ENCODE assay signal across 10 mouse cellular contexts in genomic region chr3:94601959-94602358, GRCm38 (mm10). TPM values are rescaled to one million over a fixed set of nuclear protein-coding genes. Genes with fewer than 3 reads are reported as not detected.
DNase-seq lines count a peak whose midpoint lies in the region; ATAC-seq and TF ChIP-seq lines count a peak whose summit lies in the region.
"Had no signal": no experiment of that assay in that cellular context is flagged by ENCODE, and none has a peak within 500 bp of the region (broad histone marks: within the 10 kb centered on the region; RNA-seq: fewer than 3 reads in every experiment).

No protein-coding gene starts in this region.

- no peaks in the 10 kb centered on the region for H3K36me3 ChIP-seq in kidney, embryonic 14.5 days (ENCODE audit: control insufficient read depth, insufficient read depth, low read length)
- H3K36me3 ChIP-seq in G1E (replicated peaks) = no peaks in the 10 kb centered on the region
- H3K36me3 ChIP-seq in midbrain, embryonic 16.5 days (ENCODE audit: control insufficient read depth, insufficient read depth, low read length) = no peaks in the 10 kb centered on the region
- H3K36me3 ChIP-seq: embryonic facial prominence, embryonic 15.5 days had no signal

- no peaks in the 10 kb centered on the region for H3K27me3 ChIP-seq in kidney, embryonic 14.5 days (ENCODE audit: control insufficient read depth, insufficient read depth, low read length)
- H3K27me3 ChIP-seq in G1E (ENCODE audit: insufficient read depth, low read length) = peaks cover 15% of the 10 kb centered on the region; the same call in 1 of the 2 replicates
- H3K27me3 ChIP-seq in midbrain, embryonic 16.5 days (ENCODE audit: control insufficient read depth, insufficient read depth, low read depth, low read length) = no peaks in the 10 kb centered on the region
- H3K27me3 ChIP-seq: embryonic facial prominence, embryonic 15.5 days had no signal

- no peak overlapping the region for H3K4me2 ChIP-seq in kidney, embryonic 14.5 days (replicated peaks; ENCODE audit: low read depth, low read length)
- H3K4me2 ChIP-seq in midbrain, embryonic 16.5 days (ENCODE audit: low read length) = no peak overlapping the region
- H3K4me2 ChIP-seq: embryonic facial prominence, embryonic 15.5 days had no signal

- H3K27ac ChIP-seq in kidney, embryonic 14.5 days (ENCODE audit: low read depth, low read length) = no peak overlapping the region
- H3K27ac ChIP-seq in midbrain, embryonic 16.5 days (ENCODE audit: low read length) = no peak overlapping the region
- H3K27ac ChIP-seq: embryonic facial prominence, embryonic 15.5 days had no signal

- peak; percentile 69 for DNase-seq in kidney, adult 18-20 months
- peak; percentile 70 for DNase-seq in G1E (ENCODE audit: low spot score)
- DNase-seq in cerebellum, adult 9-10 months = peak; percentile 80
- DNase-seq in gastrocnemius, postnatal 14 days = peak; percentile 45
- peak; percentile 25 to 53 for DNase-seq in layer of hippocampus, postnatal 10 days (ENCODE audit: low spot score in 2 of 2)
- peak; percentile 59 for DNase-seq in thymus, postnatal 25 days

- 3% methylated on average over 3 of the region's 4 CpGs for WGBS in kidney, embryonic 14.5 days
- 0% methylated on average over 4 of the region's 4 CpGs for WGBS in midbrain, embryonic 16.5 days

- no peak for ATAC-seq in kidney, embryonic 14.5 days (ENCODE audit: low FRiP score, low TSS enrichment)
- ATAC-seq in G1E (ENCODE audit: extremely low read depth, insufficient number of reproducible peaks, low FRiP score, poor library complexity, severe bottlenecking) = 0 out of 2 replicates have a peak, but pooled peaks have one; percentile 40
- peak; percentile 54 for ATAC-seq in midbrain, embryonic 16.5 days

- intact Hi-C loops in gastrocnemius, postnatal 14 days (cut with DNase I; ENCODE audit: low total_unique reads) = loop anchor here (5.0 to 10.0 kb wide), 3 partner anchors 67 to 237 kb away; partner anchors contain the start of gene C2cd4d

- no peak overlapping the region for H3K9ac ChIP-seq in kidney, embryonic 14.5 days (ENCODE audit: low read depth, low read length)
- H3K9ac ChIP-seq in midbrain, embryonic 16.5 days (ENCODE audit: low read depth, low read length) = no peak overlapping the region
- H3K9ac ChIP-seq: embryonic facial prominence, embryonic 15.5 days had no signal

- peak; percentile 65 for TF ChIP-seq CTCF in G1E (IDR thresholded peaks at IDR 0.05; ENCODE audit: low read depth, low read length)

- no peaks in the 10 kb centered on the region for H3K9me3 ChIP-seq in kidney, embryonic 14.5 days (ENCODE audit: control insufficient read depth, low read length)
- no peaks in the 10 kb centered on the region for H3K9me3 ChIP-seq in G1E (replicated peaks)
- no peaks in the 10 kb centered on the region for H3K9me3 ChIP-seq in midbrain, embryonic 16.5 days (replicated peaks; ENCODE audit: control insufficient read depth, low read length, poor library complexity, severe bottlenecking)
- H3K9me3 ChIP-seq: embryonic facial prominence, embryonic 15.5 days had no signal

- H3K4me1 ChIP-seq in kidney, embryonic 14.5 days (ENCODE audit: control insufficient read depth, insufficient read depth, low read length) = no peaks in the 10 kb centered on the region
- peaks cover 14% of the 10 kb centered on the region for H3K4me1 ChIP-seq in G1E (ENCODE audit: insufficient read depth, low read depth, low read length)
- H3K4me1 ChIP-seq in midbrain, embryonic 16.5 days (ENCODE audit: control insufficient read depth, insufficient read depth, low read length) = no peaks in the 10 kb centered on the region
- H3K4me1 ChIP-seq: embryonic facial prominence, embryonic 15.5 days had no signal

- H3K4me3 ChIP-seq in kidney, embryonic 14.5 days (ENCODE audit: low read length) = no peak overlapping the region
- no peak overlapping the region for H3K4me3 ChIP-seq in G1E (ENCODE audit: low read depth, low read length)
- no peak overlapping the region for H3K4me3 ChIP-seq in midbrain, embryonic 16.5 days (ENCODE audit: low read depth, low read length)
- H3K4me3 ChIP-seq: embryonic facial prominence, embryonic 15.5 days had no signal

RNA-seq across cellular contexts. Expression of gene Snx27, which starts 19.4 kb away (rescaled TPM):
- 31.8 and 38.7 TPM in 2 replicates for polyA plus RNA-seq in kidney, embryonic 14.5 days (2014; fragmentation: Nextera tagmentation; extraction: Ambion mirVana)
- total RNA-seq in G1E (2014; fragmentation: Nextera tagmentation) = 38.8 and 42.0 TPM in 2 replicates
- total RNA-seq in G1E (2017) = 23.2 and 26.9 TPM in 2 replicates
- 10.5 and 10.9 TPM in 2 replicates for polyA plus RNA-seq in G1E (2012)
- 10 to 100 TPM; 23.8 to 25.1 TPM for total RNA-seq in gastrocnemius, postnatal 14 days (2021)
- 10 to 100 TPM; 80.2 to 88.8 TPM for total RNA-seq in layer of hippocampus, postnatal 10 days (2021)
- polyA plus RNA-seq in midbrain, embryonic 16.5 days (2015; fragmentation: Nextera tagmentation; extraction: Ambion mirVana) = 91.3 and 94.1 TPM in 2 replicates

RNA-seq across cellular contexts. Expression of gene Gm10972, which starts 41.0 kb away (rescaled TPM):
- not detected in 2 replicates for polyA plus RNA-seq in kidney, embryonic 14.5 days (2014; fragmentation: Nextera tagmentation; extraction: Ambion mirVana)
- total RNA-seq in G1E (2014; fragmentation: Nextera tagmentation) (not detected in 2 replicates), G1E (2017) (not detected in 2 replicates)
- not detected in 2 replicates for polyA plus RNA-seq in G1E (2012)
- not detected for total RNA-seq in gastrocnemius, postnatal 14 days (2021)
- not detected for total RNA-seq in layer of hippocampus, postnatal 10 days (2021)
- not detected in 2 replicates for polyA plus RNA-seq in midbrain, embryonic 16.5 days (2015; fragmentation: Nextera tagmentation; extraction: Ambion mirVana)
- polyA plus RNA-seq: embryonic facial prominence, embryonic 15.5 days; liver, embryonic 16.5 days had no signal

RNA-seq across cellular contexts. Expression of gene Tuft1, which starts 56.7 kb away (rescaled TPM):
- 5.0 and 6.7 TPM in 2 replicates for polyA plus RNA-seq in kidney, embryonic 14.5 days (2014; fragmentation: Nextera tagmentation; extraction: Ambion mirVana)
- total RNA-seq in G1E (2014; fragmentation: Nextera tagmentation) (6.1 and 6.8 TPM in 2 replicates), G1E (2017) (14.7 and 15.7 TPM in 2 replicates)
- 4.1 and 4.5 TPM in 2 replicates for polyA plus RNA-seq in G1E (2012)
- total RNA-seq in gastrocnemius, postnatal 14 days (2021) = 1 to 10 TPM in 1 of 2 experiments, under 1 TPM in 1; 0.98 to 1.4 TPM
- total RNA-seq in layer of hippocampus, postnatal 10 days (2021) = 1 to 10 TPM; 2.6 to 3.1 TPM
- polyA plus RNA-seq in midbrain, embryonic 16.5 days (2015; fragmentation: Nextera tagmentation; extraction: Ambion mirVana) = 5.9 and 6.7 TPM in 2 replicates
